Mouse (Mus musculus) layer of hippocampus, adult 2 months (tissue): ENCODE data around the gene Alg13. TPM values are rescaled to one million over a fixed set of nuclear protein-coding genes. Genes with fewer than 3 reads are reported as not detected.
A peak's percentile ranks its signal among the peaks of the same experiment; 100 is the strongest.

Experiments used
- DNase-seq, 2 experiments: peaks; one replicate each; pipeline ENCODE4 v3.0.0; 2022; ENCODE audit warnings: low spot score in 2 of 2
- H3K27ac ChIP-seq: fragments of 200-600 bp; 2 replicates; pipeline ENCODE4 v1.8.1; 2022
- H3K4me3 ChIP-seq: fragments of 200-600 bp; 2 replicates; pipeline ENCODE4 v1.8.1; 2022; ENCODE audit warnings: mild to moderate bottlenecking
- CTCF ChIP-seq: fragments of 200-600 bp; conservative IDR thresholded peaks from 2 replicates; pipeline ENCODE4 v1.8.1; 2022; ENCODE audit warnings: antibody characterized with exemption, mild to moderate bottlenecking, moderate library complexity
- long read RNA-seq, 2 experiments: library from polyadenylated mRNA; stranded (forward); transcript quantifications; one replicate each; pipeline ENCODE4 v2.0.0; 2021; ENCODE audit warnings: borderline mapping rate in 2 of 2
- total RNA-seq, 2 experiments: library from RNA; stranded (reverse); gene quantifications; 2 replicates each; pipeline ENCODE4 v1.2.3; 2021

Alg13 gene
- total RNA-seq, result 10 to 100 TPM; 10.0 to 10.5 TPM
- long read RNA-seq, experiment 1, result 0 reads
- long read RNA-seq, experiment 2, result 0 reads

GRCm38 (mm10) chrX:144317548-144318163 is at the start of gene Alg13:
Alg13 (plus strand) TSS chrX:144317804.
- Histone ChIP-seq H3K27ac (peak within 1 kb of the TSS; percentile 53; the same call in 1 of the 2 replicates), H3K4me3 (peak within 1 kb of the TSS; percentile 67)
- TF ChIP-seq CTCF, result no peak
- DNase-seq, result peak; percentile 81 to 82

- H3K27ac ChIP-seq, result no peak overlapping the region
- H3K4me3 ChIP-seq, result no peak overlapping the region
- no peak for TF ChIP-seq CTCF
- DNase-seq, result no peak
Measured at GRCm38 (mm10) chrX:144268606-144269005, 49.0 kb upstream of the Alg13 start.

GRCm38 (mm10) chrX:144301476-144301875 is 16.1 kb upstream of the Alg13 start:
- peak in 1 of 2 experiments; percentile 22 for DNase-seq
- H3K4me3 ChIP-seq, result no peak overlapping the region
- peak; percentile 74 for TF ChIP-seq CTCF
- no peak overlapping the region for H3K27ac ChIP-seq

GRCm38 (mm10) chrX:144305659-144306058 is 11.9 kb upstream of the Alg13 start:
- TF ChIP-seq CTCF, result peak; percentile 33
- Histone ChIP-seq H3K4me3 (no peak overlapping the region), H3K27ac (no peak overlapping the region)
- DNase-seq, result no peak

GRCm38 (mm10) chrX:144314041-144314440 is 3.6 kb upstream of the Alg13 start:
- H3K27ac ChIP-seq, result no peak overlapping the region
- no peak for TF ChIP-seq CTCF
- H3K4me3 ChIP-seq, result no peak overlapping the region
- DNase-seq, result no peak

GRCm38 (mm10) chrX:144315028-144315427 is 2.6 kb upstream of the Alg13 start:
- no peak overlapping the region for H3K27ac ChIP-seq
- no peak overlapping the region for H3K4me3 ChIP-seq
- DNase-seq, result no peak
- no peak for TF ChIP-seq CTCF

- H3K4me3 ChIP-seq, result no peak overlapping the region
- TF ChIP-seq CTCF, result no peak
- no peak overlapping the region for H3K27ac ChIP-seq
- no peak for DNase-seq
Measured at GRCm38 (mm10) chrX:144316004-144316403, 1.6 kb upstream of the Alg13 start.

GRCm38 (mm10) chrX:144318164-144318979 is 768 bp downstream of the Alg13 start:
- H3K4me3 ChIP-seq, result peak overlapping the region; percentile 67

GRCm38 (mm10) chrX:144319366-144319765 is 1.8 kb downstream of the Alg13 start:
- TF ChIP-seq CTCF, result no peak
- no peak overlapping the region for H3K27ac ChIP-seq
- H3K4me3 ChIP-seq, result no peak overlapping the region; the same call in 1 of the 2 replicates
- no peak for DNase-seq

More at GRCm38 (mm10) chrX:144318164-144318979, 768 bp downstream of the Alg13 start:
- TF ChIP-seq CTCF, result no peak
- peak in 1 of 2 experiments; percentile 3 for DNase-seq
- H3K27ac ChIP-seq, result peak overlapping the region; percentile 48; the same call in 1 of the 2 replicates

- Histone ChIP-seq H3K27ac (no peak overlapping the region), H3K4me3 (no peak overlapping the region)
- DNase-seq, result no peak
- TF ChIP-seq CTCF, result no peak
Measured at GRCm38 (mm10) chrX:144325375-144325774, 7.8 kb downstream of the Alg13 start.

GRCm38 (mm10) chrX:144335332-144336015 is 17.9 kb downstream of the Alg13 start:
- Histone ChIP-seq H3K4me3 (no peak overlapping the region), H3K27ac (no peak overlapping the region)
- TF ChIP-seq CTCF, result no peak
- no peak for DNase-seq

- no peak overlapping the region for H3K4me3 ChIP-seq
- TF ChIP-seq CTCF, result no peak
- DNase-seq, result no peak
- no peak overlapping the region for H3K27ac ChIP-seq
Measured at GRCm38 (mm10) chrX:144337938-144338337, 20.3 kb downstream of the Alg13 start.

GRCm38 (mm10) chrX:144338355-144338754 is 20.8 kb downstream of the Alg13 start:
- Histone ChIP-seq H3K4me3 (no peak overlapping the region), H3K27ac (no peak overlapping the region)
- DNase-seq, result no peak
- no peak for TF ChIP-seq CTCF
